Mouse (Mus musculus): ENCODE data around the gene Utf1. TPM values are rescaled to one million over a fixed set of nuclear protein-coding genes. Genes with fewer than 3 reads are reported as not detected.

Utf1 gene
- 244 and 276 TPM in 2 replicates for polyA plus RNA-seq (2011; ENCODE audit: insufficient read depth, insufficient read length, low read depth, missing spikeins)

DNA sequence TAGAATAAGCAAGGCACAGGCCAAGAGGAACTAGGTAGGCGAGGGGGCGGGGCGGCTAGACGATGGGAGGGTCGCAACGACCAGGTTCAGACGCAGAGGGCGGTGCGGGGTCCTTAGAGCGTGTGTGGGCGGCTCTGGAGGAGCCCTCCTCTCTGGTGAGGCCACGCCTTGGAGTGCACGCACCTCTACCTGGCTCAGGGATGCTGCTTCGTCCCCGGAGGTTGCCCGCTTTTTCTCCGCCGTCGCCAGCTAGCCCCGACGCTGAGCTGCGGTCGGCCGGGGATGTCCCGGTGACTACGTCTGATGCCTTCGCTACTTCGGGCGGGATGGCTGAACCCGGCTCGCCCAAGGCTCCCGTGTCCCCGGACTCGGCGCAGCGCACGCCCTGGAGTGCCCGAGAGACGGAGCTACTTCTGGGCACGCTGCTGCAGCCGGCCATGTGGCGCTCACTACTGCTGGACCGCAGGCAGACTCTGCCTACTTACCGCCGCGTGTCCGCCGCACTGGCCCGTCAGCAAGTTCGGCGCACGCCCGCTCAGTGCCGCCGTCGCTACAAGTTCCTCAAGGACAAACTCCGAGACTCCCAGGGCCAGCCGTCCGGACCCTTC is at the start of gene Utf1:
TSS of gene Utf1 (plus strand) at position 116 of the 608 bp plus-strand sequence.
- Histone ChIP-seq H3K4me1 (ENCODE audit: control insufficient read depth, insufficient read depth, low read length) (peaks cover 6% of the 10 kb centered on the region), H3K36me3 (ENCODE audit: control insufficient read depth, insufficient read depth, low read length, poor library complexity, severe bottlenecking) (peaks cover 14% of the 10 kb centered on the region), H3K4me3 (ENCODE audit: low read depth, low read length) (peak within 1 kb of the TSS; percentile 82), H3K9ac (ENCODE audit: low read depth, poor library complexity, severe bottlenecking) (peak within 1 kb of the TSS; percentile 87), H3K27me3 (ENCODE audit: control insufficient read depth, insufficient read depth, low read length, poor library complexity, severe bottlenecking) (no peaks in the 10 kb centered on the region), H3K27ac (ENCODE audit: insufficient read depth, low read length) (peak within 1 kb of the TSS; percentile 90), H3K9me3 (replicated peaks; ENCODE audit: control insufficient read depth, insufficient read depth, low read length, poor library complexity, severe bottlenecking) (no peaks in the 10 kb centered on the region)
- TF ChIP-seq CTCF (IDR thresholded peaks at IDR 0.05; ENCODE audit: low read depth, low read length): no peak
- TF ChIP-seq EP300 (IDR thresholded peaks at IDR 0.05; ENCODE audit: insufficient read depth, low read depth, low read length): peak; percentile 62; the same call in 1 of the 2 replicates
- peak; percentile 97 for TF ChIP-seq POLR2A (IDR thresholded peaks at IDR 0.05; ENCODE audit: insufficient read depth, low read length)

DNA sequence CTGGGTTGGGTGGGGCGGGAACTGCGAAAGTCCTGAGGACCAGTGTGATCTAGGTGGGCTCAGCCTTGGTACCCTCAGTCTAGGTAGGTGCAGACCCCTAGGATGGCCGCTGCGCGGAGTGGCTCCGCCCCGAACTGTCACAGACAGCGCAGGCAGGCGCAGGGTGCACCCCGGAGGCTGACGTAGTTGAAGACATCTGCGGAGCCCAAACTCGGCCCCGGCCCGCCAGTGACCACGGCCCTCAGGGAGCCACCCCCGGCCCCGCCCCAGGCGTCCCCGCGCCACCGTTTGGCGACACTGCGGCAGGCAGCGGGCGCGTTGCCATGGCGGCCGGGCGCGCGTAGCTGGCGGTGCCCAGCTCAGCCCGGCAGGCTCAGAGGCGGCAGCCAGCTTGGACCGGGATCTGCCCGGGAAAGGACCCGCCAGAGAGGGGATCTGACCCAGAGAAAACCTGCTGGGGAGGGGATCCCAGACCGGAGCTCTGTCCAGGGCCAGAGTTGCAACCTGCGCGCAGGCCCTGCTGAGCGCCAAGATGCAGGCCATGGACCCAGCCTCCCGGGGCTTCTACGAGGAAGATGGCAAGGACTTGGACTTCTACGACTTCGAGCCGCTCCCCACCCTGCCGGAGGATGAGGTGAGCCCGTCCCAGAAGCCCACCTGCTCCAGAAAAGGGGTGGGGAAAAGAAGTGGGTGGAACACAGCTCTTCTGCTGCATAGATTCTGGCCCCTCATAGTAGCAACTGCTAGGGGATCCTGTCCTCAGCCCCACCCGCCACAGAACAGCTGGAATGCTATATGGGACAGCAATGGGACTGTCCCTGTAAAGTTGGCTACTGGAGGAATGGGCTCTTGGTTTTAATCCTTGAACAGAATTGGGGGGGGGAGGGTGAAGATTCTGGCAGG is 48.7 kb upstream of the Utf1 start, which contains the start of gene Kndc1:
TSS of gene Kndc1 (plus strand) at position 42 of the 903 bp plus-strand sequence.
- Histone ChIP-seq H3K27me3 (ENCODE audit: control insufficient read depth, insufficient read depth, low read length, poor library complexity, severe bottlenecking) (no peaks in the 10 kb centered on the region), H3K36me3 (ENCODE audit: control insufficient read depth, insufficient read depth, low read length, poor library complexity, severe bottlenecking) (no peaks in the 10 kb centered on the region), H3K27ac (ENCODE audit: insufficient read depth, low read length) (no peak within 1 kb of the TSS), H3K4me3 (ENCODE audit: low read depth, low read length) (peak within 1 kb of the TSS; percentile 38), H3K9ac (ENCODE audit: low read depth, poor library complexity, severe bottlenecking) (peak within 1 kb of the TSS; percentile 46), H3K9me3 (replicated peaks; ENCODE audit: control insufficient read depth, insufficient read depth, low read length, poor library complexity, severe bottlenecking) (no peaks in the 10 kb centered on the region), H3K4me1 (ENCODE audit: control insufficient read depth, insufficient read depth, low read length) (no peaks in the 10 kb centered on the region)
- TF ChIP-seq EP300 (IDR thresholded peaks at IDR 0.05; ENCODE audit: insufficient read depth, low read depth, low read length) (no peak), POLR2A (IDR thresholded peaks at IDR 0.05; ENCODE audit: insufficient read depth, low read length) (no peak), CTCF (IDR thresholded peaks at IDR 0.05; ENCODE audit: low read depth, low read length) (no peak)

DNA sequence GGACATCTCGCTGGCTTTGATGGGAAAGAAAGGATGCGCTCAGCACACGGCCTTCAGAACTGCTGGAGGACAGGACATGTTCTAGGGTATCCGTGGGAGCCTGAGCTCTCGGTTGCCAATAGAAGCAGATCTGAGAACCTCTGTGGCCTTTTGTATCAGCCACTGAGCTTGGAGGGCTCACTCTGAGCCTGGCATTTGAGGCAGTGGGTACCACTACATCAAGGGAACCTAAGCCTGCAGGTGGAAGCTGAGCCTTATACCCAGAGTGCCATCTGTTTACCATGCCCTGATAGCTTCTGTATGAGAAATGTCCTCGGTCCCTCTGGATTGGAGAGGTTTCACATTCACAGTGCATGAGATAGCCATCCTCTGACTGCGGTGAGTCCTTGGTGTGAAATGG is 47.3 kb upstream of the Utf1 start:
- no peaks in the 10 kb centered on the region for H3K36me3 ChIP-seq (ENCODE audit: control insufficient read depth, insufficient read depth, low read length, poor library complexity, severe bottlenecking)
- TF ChIP-seq POLR2A (IDR thresholded peaks at IDR 0.05; ENCODE audit: insufficient read depth, low read length) (no peak), CTCF (IDR thresholded peaks at IDR 0.05; ENCODE audit: low read depth, low read length) (no peak), EP300 (IDR thresholded peaks at IDR 0.05; ENCODE audit: insufficient read depth, low read depth, low read length) (no peak)
- no peak overlapping the region for H3K9ac ChIP-seq (ENCODE audit: low read depth, poor library complexity, severe bottlenecking)
- no peak overlapping the region for H3K4me3 ChIP-seq (ENCODE audit: low read depth, low read length)
- H3K4me1 ChIP-seq (ENCODE audit: control insufficient read depth, insufficient read depth, low read length): no peaks in the 10 kb centered on the region
- H3K27me3 ChIP-seq (ENCODE audit: control insufficient read depth, insufficient read depth, low read length, poor library complexity, severe bottlenecking): no peaks in the 10 kb centered on the region
- H3K27ac ChIP-seq (ENCODE audit: insufficient read depth, low read length): no peak overlapping the region
- H3K9me3 ChIP-seq (replicated peaks; ENCODE audit: control insufficient read depth, insufficient read depth, low read length, poor library complexity, severe bottlenecking): no peaks in the 10 kb centered on the region

DNA sequence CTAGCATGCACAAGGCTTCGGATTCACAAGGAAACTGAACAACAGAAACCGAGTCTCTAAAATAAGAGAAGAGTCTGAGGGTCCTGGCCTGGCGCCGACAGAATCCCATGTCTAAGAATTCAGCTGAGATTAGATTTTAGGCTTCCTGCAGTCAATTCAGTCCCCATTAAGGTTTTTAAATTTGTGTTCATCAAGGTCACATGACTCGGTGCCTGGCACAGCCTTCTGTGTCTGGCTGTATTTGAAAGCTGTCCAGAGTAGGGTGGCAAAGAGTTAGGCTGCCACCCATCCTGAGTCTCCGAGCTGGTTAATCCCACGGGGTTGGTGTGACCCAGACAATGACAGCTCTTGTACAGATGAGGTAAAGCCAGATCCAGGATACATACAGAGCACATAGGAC is 46.8 kb upstream of the Utf1 start:
- no peaks in the 10 kb centered on the region for H3K27me3 ChIP-seq (ENCODE audit: control insufficient read depth, insufficient read depth, low read length, poor library complexity, severe bottlenecking)
- H3K36me3 ChIP-seq (ENCODE audit: control insufficient read depth, insufficient read depth, low read length, poor library complexity, severe bottlenecking): no peaks in the 10 kb centered on the region
- no peaks in the 10 kb centered on the region for H3K9me3 ChIP-seq (replicated peaks; ENCODE audit: control insufficient read depth, insufficient read depth, low read length, poor library complexity, severe bottlenecking)
- H3K27ac ChIP-seq (ENCODE audit: insufficient read depth, low read length): no peak overlapping the region
- no peak overlapping the region for H3K9ac ChIP-seq (ENCODE audit: low read depth, poor library complexity, severe bottlenecking)
- H3K4me1 ChIP-seq (ENCODE audit: control insufficient read depth, insufficient read depth, low read length): no peaks in the 10 kb centered on the region
- TF ChIP-seq CTCF (IDR thresholded peaks at IDR 0.05; ENCODE audit: low read depth, low read length): no peak
- TF ChIP-seq EP300 (IDR thresholded peaks at IDR 0.05; ENCODE audit: insufficient read depth, low read depth, low read length): no peak
- no peak for TF ChIP-seq POLR2A (IDR thresholded peaks at IDR 0.05; ENCODE audit: insufficient read depth, low read length)
- H3K4me3 ChIP-seq (ENCODE audit: low read depth, low read length): no peak overlapping the region

DNA sequence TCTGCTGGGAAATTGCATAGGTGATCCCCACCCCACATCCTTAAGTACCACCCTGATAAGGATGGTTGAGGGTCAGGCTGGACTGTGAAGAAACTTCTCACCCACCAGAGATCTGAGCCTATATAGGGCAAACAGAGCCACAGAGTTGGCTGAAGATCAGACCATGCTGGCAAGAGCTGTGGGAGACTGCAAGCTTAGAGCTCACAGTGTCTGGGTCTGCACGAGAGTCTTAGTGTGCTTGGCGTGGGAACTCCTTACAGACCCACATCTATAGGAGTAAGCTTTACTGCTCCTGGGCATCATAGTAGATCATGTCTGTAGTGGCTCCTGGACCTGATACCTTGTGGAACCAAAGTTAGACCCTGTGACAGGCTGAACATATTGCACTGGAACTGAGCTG is 45.0 kb upstream of the Utf1 start:
- Histone ChIP-seq H3K36me3 (ENCODE audit: control insufficient read depth, insufficient read depth, low read length, poor library complexity, severe bottlenecking) (no peaks in the 10 kb centered on the region), H3K27ac (ENCODE audit: insufficient read depth, low read length) (no peak overlapping the region), H3K9ac (ENCODE audit: low read depth, poor library complexity, severe bottlenecking) (no peak overlapping the region), H3K4me1 (ENCODE audit: control insufficient read depth, insufficient read depth, low read length) (no peaks in the 10 kb centered on the region), H3K4me3 (ENCODE audit: low read depth, low read length) (no peak overlapping the region), H3K27me3 (ENCODE audit: control insufficient read depth, insufficient read depth, low read length, poor library complexity, severe bottlenecking) (no peaks in the 10 kb centered on the region), H3K9me3 (replicated peaks; ENCODE audit: control insufficient read depth, insufficient read depth, low read length, poor library complexity, severe bottlenecking) (no peaks in the 10 kb centered on the region)
- no peak for TF ChIP-seq POLR2A (IDR thresholded peaks at IDR 0.05; ENCODE audit: insufficient read depth, low read length)
- TF ChIP-seq EP300 (IDR thresholded peaks at IDR 0.05; ENCODE audit: insufficient read depth, low read depth, low read length): no peak
- no peak for TF ChIP-seq CTCF (IDR thresholded peaks at IDR 0.05; ENCODE audit: low read depth, low read length)
